Mouse (Mus musculus) kidney, postnatal 0 days (tissue): ENCODE data around the gene Fam189a2. TPM values are rescaled to one million over a fixed set of nuclear protein-coding genes. Genes with fewer than 3 reads are reported as not detected.
A peak's percentile ranks its signal among the peaks of the same experiment; 100 is the strongest.

Source experiments
- ATAC-seq: fragments of 200-750 bp; cut with Nextera tagmentation; replicated peaks from 2 replicates; pipeline ENCODE4 v1.8.0; 2017; ENCODE audit warnings: low read depth, moderate number of reproducible peaks, moderate TSS enrichment, moderate library complexity; ENCODE audit not compliant: low FRiP score
- DNase-seq: peaks from one replicate; pipeline ENCODE4 v3.0.0-alpha.2; 2016; ENCODE audit warnings: low spot score
- H3K27ac ChIP-seq: fragments of 300-500 bp; sonication (generic); 2 replicates; pipeline ENCODE4 v1.5.1; 2014; ENCODE audit warnings: mild to moderate bottlenecking
- H3K27me3 ChIP-seq: fragments of 300-500 bp; sonication (generic); 2 replicates; pipeline ENCODE4 v1.6.1; 2014; ENCODE audit warnings: low read length, mixed read lengths; ENCODE audit not compliant: insufficient read depth
- H3K36me3 ChIP-seq: fragments of 300-500 bp; sonication (generic); 2 replicates; pipeline ENCODE4 v1.6.1; 2014; ENCODE audit warnings: low read length, mixed read lengths; ENCODE audit not compliant: insufficient read depth
- H3K4me1 ChIP-seq: fragments of 300-500 bp; sonication (generic); replicated peaks from 2 replicates; pipeline ENCODE4 v1.6.1; 2014; ENCODE audit warnings: antibody characterized with exemption, low read length, mixed read lengths; ENCODE audit not compliant: insufficient read depth
- H3K4me2 ChIP-seq: fragments of 300-500 bp; sonication (generic); 2 replicates; pipeline ENCODE4 v1.6.1; 2014; ENCODE audit warnings: mild to moderate bottlenecking, low read length, moderate library complexity, mixed read lengths
- H3K4me3 ChIP-seq: fragments of 300-500 bp; sonication (generic); replicated peaks from 2 replicates; pipeline ENCODE4 v1.5.1; 2014; ENCODE audit warnings: low read depth, low read length
- H3K9ac ChIP-seq: fragments of 300-500 bp; sonication (generic); 2 replicates; pipeline ENCODE4 v1.6.1; 2014; ENCODE audit warnings: low read depth, low read length
- H3K9me3 ChIP-seq: fragments of 300-500 bp; sonication (generic); replicated peaks from 2 replicates; pipeline ENCODE4 v1.6.1; 2016; ENCODE audit warnings: low read length, inconsistent platforms, mixed read lengths
- CTCF ChIP-seq: IDR thresholded peaks from 2 replicates; pipeline ENCODE4 v1.5.1; 2016; ENCODE audit warnings: antibody characterized with exemption, low read depth, mild to moderate bottlenecking, moderate library complexity
- WGBS: fragments of 180-500 bp; shearing (Covaris S2); extraction: QIAGEN DNeasy Blood & Tissue Kit; methylation state at CpG from one replicate; pipeline ENCODE4 v1.1.7; 2014; 5-methylcytosine and 5-hydroxymethylcytosine counted together
- polyA plus RNA-seq: library from polyadenylated mRNA; unstranded; fragments of >200 nt; fragmentation: Nextera tagmentation; extraction: Ambion mirVana; gene quantifications from 2 replicates; pipeline ENCODE4 v1.2.1, GENCODE M21; 2015

The Fam189a2 gene
- polyA plus RNA-seq, 1 experiment from 2014 or later = 1.6 TPM

DNA sequence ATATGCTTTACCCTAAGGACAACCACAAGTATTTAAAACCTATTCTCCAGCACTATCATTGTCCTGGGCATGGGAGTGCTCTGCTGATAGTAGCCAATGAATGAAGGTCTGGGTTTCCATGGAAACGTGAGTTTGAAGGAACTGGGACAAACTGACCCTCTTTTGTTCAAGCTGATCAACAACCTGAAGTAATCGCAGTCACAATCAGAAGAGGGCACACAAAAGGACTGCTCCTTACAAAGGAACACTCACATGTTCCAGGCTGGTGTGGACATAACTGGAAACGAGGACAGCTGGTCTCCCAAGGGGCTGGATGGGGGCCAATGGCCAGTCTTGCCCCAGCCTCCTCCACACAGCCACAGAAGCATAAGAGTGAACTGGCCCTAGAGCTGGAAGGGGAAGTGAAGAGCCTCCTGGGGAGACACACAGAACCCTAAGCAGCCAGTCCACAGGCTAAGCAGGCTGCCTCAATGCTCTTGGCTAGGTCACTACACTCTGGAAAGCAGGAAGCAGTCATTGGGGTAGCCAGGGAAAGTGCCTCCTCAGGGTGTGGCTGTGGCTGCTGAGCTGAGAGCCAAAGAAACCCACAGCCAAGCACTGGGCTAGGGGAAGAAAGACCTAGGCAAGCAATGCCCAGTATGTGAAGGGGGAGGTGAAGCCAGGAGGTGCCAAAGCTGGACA lies 14.0 kb downstream of the Fam189a2 start:
- ATAC-seq (no peak), DNase-seq (no peak)
- Histone ChIP-seq H3K27ac (peak overlapping the region; percentile 65; the same call in 1 of the 2 replicates), H3K27me3 (no peaks in the 10 kb centered on the region), H3K9ac (no peak overlapping the region), H3K4me1 (peaks cover 10% of the 10 kb centered on the region; the same call in 1 of the 2 replicates), H3K36me3 (no peaks in the 10 kb centered on the region), H3K4me3 (no peak overlapping the region), H3K4me2 (no peak overlapping the region), H3K9me3 (no peaks in the 10 kb centered on the region)
- TF ChIP-seq CTCF = no peak
- 60% methylated on average over 3 of the region's 3 CpGs for WGBS

DNA sequence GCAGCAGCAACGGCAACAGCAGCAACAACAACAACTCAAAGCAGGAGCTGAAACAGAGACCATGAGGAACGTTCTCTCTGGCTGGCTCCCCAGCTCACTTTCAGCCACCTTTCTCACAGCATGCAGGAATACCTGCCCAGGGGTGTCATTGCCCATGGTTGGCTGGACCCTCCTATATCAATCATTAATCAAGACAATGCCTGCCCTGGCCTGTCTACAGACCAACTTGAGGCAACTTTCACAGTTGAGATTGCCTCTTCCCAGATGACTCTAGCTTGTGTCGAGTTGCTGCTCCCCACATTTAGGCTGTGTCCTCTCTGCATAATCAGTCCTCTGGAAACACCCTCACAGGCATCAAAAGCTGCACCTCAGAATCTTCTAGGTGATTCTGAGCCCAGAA lies 17.6 kb downstream of the Fam189a2 start:
- TF ChIP-seq CTCF = no peak
- Histone ChIP-seq H3K4me1 (peaks cover 10% of the 10 kb centered on the region; the same call in 1 of the 2 replicates), H3K4me2 (no peak overlapping the region), H3K4me3 (no peak overlapping the region), H3K36me3 (no peaks in the 10 kb centered on the region), H3K9ac (no peak overlapping the region), H3K27me3 (no peaks in the 10 kb centered on the region), H3K27ac (no peak overlapping the region), H3K9me3 (no peaks in the 10 kb centered on the region)
- ATAC-seq = no peak
- WGBS = 60% methylated on average over 3 of the region's 3 CpGs
- DNase-seq = no peak

DNA sequence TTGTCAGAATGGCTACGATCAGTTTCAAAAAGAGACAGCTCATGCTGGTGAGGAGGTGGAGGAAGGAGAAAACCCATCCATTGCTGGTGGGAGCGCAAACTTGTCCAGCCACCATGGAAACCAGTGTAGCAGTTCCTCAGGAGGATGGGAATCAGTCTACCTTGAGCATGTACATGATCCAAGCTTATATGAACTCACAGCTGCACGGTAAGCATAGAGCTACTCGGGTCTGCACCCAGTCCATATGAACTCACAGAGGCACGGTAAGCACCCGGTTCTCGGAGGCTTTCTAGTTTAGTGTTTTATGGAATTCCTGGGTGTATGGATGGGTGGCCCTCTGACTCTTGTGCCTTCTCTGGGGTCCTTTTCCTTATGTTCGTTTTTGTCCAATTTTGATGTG lies 18.3 kb downstream of the Fam189a2 start:
- ATAC-seq (no peak), DNase-seq (no peak)
- Histone ChIP-seq H3K27ac (no peak overlapping the region), H3K9ac (no peak overlapping the region), H3K4me2 (no peak overlapping the region), H3K4me3 (no peak overlapping the region), H3K36me3 (no peaks in the 10 kb centered on the region), H3K4me1 (peaks cover 8% of the 10 kb centered on the region; the same call in 1 of the 2 replicates), H3K9me3 (no peaks in the 10 kb centered on the region), H3K27me3 (no peaks in the 10 kb centered on the region)
- 90% methylated on average over 8 of the region's 8 CpGs for WGBS
- TF ChIP-seq CTCF = no peak

DNA sequence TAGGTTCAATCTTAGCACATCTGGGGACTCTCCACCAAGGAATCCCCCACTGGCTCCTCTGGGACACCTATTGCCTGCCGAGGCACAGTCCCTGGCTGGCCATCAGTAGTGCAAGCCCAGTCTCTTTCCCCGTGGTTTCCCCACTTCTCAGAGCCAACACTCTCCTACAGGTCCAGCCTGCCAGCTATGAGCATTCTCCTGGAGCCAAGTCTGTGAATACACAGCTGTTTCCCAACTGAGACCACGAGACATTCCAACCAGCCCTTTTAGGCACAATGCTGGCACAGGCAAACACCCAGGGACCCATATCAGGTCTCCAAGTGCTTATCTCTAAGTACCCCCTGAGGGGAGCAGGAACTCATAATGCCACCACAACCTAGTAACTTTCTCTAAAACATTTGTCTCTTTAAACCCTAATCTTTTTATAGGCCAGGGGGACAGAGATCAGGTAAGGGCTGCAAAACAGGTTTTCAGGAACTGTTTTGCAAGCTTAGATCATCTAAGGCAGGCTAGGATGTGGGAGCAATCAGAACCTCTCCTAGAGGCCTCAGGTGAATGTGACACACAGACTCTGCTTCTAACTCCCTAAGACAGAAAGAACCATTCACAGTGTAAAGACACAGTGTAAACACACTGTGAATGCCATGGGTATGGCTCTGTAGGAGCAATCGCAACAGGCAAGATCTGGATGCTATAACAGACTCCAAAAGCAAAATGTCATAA lies 23.0 kb downstream of the Fam189a2 start:
- DNase-seq (no peak), ATAC-seq (no peak)
- Histone ChIP-seq H3K9me3 (no peaks in the 10 kb centered on the region), H3K27ac (no peak overlapping the region), H3K9ac (no peak overlapping the region), H3K4me2 (no peak overlapping the region), H3K27me3 (no peaks in the 10 kb centered on the region), H3K4me1 (no peaks in the 10 kb centered on the region), H3K4me3 (no peak overlapping the region), H3K36me3 (no peaks in the 10 kb centered on the region)
- no peak for TF ChIP-seq CTCF
- WGBS = 66% methylated on average over 4 of the region's 4 CpGs

DNA sequence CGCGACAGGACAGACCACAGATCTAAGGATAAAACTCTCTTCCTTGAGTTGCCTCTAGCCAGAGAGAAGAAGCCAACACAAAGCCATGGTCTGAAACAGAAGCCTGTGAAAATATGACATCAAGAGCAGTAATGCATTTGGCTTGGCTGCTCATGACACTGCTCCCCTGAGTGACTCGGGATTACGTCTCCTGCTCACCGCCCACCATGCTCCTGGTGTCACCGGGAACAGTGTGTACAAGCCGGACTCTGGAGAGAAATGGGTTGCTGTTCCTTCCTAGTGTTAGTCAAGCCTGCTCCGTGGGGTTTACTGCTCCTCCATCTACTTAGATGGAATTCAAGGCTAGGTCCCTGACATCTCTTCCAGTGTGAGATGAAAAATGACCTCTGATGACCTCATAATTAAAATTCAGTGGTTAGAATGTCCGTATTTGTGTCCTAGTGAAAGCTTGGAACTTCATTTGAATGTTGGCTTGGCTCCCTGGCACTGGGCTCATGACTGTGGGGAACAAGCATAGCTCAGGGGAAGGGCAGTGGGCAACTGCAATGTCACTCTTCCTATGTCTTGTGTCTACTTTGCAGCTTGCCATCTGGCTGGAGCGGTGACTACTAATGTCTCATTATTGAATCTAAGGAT lies 23.7 kb downstream of the Fam189a2 start:
- 87% methylated on average over 10 of the region's 10 CpGs for WGBS
- H3K4me2 ChIP-seq = no peak overlapping the region
- no peaks in the 10 kb centered on the region for H3K36me3 ChIP-seq
- H3K9me3 ChIP-seq = no peaks in the 10 kb centered on the region
- H3K4me1 ChIP-seq = no peaks in the 10 kb centered on the region
- no peak for TF ChIP-seq CTCF
- H3K27ac ChIP-seq = no peak overlapping the region
- no peak overlapping the region for H3K9ac ChIP-seq
- DNase-seq (no peak), ATAC-seq (no peak)
- no peaks in the 10 kb centered on the region for H3K27me3 ChIP-seq
- H3K4me3 ChIP-seq = no peak overlapping the region

DNA sequence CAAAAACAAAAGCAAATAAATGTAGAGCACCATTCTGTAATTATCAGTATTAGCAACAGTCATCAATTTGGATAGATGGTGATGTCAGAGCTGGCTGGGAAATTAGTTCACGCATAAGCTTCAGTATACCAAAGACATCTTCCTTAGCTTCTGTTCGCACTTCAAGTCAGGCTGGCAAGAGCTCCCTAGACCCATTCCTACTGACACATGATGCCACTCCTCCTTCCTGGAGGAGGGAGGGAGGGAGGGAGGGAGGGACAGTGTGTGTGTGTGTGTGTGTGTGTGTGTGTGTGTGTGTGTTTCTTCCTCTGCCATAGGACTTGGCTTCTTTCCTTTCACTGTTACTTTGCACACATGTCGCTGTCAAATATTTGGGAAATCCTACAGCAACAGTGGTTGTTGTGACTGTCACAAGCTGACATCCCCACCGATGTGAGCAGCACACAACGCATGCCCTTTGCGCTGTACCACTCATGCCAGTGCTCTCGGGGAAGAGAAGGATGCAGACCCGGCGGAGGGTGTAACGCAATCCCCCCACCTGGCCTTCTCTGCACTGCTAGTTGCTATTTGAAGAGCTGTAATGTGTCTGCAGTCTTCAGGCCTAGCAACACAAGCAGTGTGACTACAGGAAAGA lies 34.9 kb downstream of the Fam189a2 start:
- Histone ChIP-seq H3K27ac (no peak overlapping the region), H3K4me3 (no peak overlapping the region), H3K36me3 (no peaks in the 10 kb centered on the region), H3K27me3 (no peaks in the 10 kb centered on the region), H3K9me3 (no peaks in the 10 kb centered on the region), H3K9ac (no peak overlapping the region), H3K4me2 (no peak overlapping the region), H3K4me1 (no peaks in the 10 kb centered on the region)
- 53% methylated on average over 10 of the region's 10 CpGs for WGBS
- DNase-seq (peak; percentile 48), ATAC-seq (no peak)
- no peak for TF ChIP-seq CTCF
